Mouse (Mus musculus) layer of hippocampus, adult 11-12 months (tissue): ENCODE results near the gene Mapkbp1.

ENCODE experiments used
- DNase-seq: peaks from one replicate; pipeline ENCODE4 v3.0.0; 2022; ENCODE audit warnings: low spot score

Gene Mapkbp1

GRCm38 (mm10) chr2:120008672-120009071 lies 36.2 kb downstream of the Mapkbp1 start:
- DNase-seq, result no peak

- DNase-seq, result peak; percentile 72
Measured at GRCm38 (mm10) chr2:120011462-120012200, 39.1 kb downstream of the Mapkbp1 start.

GRCm38 (mm10) chr2:120012924-120013323 lies 40.4 kb downstream of the Mapkbp1 start:
- no peak for DNase-seq

- no peak for DNase-seq
Measured at GRCm38 (mm10) chr2:120013831-120014486, 41.5 kb downstream of the Mapkbp1 start.

- DNase-seq, result no peak
Measured at GRCm38 (mm10) chr2:120015882-120016281, 43.4 kb downstream of the Mapkbp1 start.

GRCm38 (mm10) chr2:120017599-120017998 lies 45.1 kb downstream of the Mapkbp1 start:
- DNase-seq, result no peak

GRCm38 (mm10) chr2:120024337-120024736 lies 51.8 kb downstream of the Mapkbp1 start:
- DNase-seq, result no peak

- peak; percentile 88 for DNase-seq
Measured at GRCm38 (mm10) chr2:120026984-120027949, 54.8 kb downstream of the Mapkbp1 start, which contains the start of the genes Jmjd7 and Gm28042. Gene Jmjd7 (plus strand): TSS chr2:120027483. Gene Gm28042 (plus strand): TSS chr2:120027493.

- no peak for DNase-seq
Measured at GRCm38 (mm10) chr2:120027950-120028331, 55.4 kb downstream of the Mapkbp1 start.

- DNase-seq, result no peak
Measured at GRCm38 (mm10) chr2:120030380-120030779, 57.9 kb downstream of the Mapkbp1 start.

GRCm38 (mm10) chr2:120032726-120033467 lies 60.4 kb downstream of the Mapkbp1 start, which contains the start of gene Pla2g4b:
Gene Pla2g4b (plus strand): TSS chr2:120033417.
- DNase-seq, result no peak

- DNase-seq, result no peak
Measured at GRCm38 (mm10) chr2:120033726-120034125, 61.2 kb downstream of the Mapkbp1 start.

- DNase-seq, result no peak
Measured at GRCm38 (mm10) chr2:120037744-120038143, 65.2 kb downstream of the Mapkbp1 start.

- no peak for DNase-seq
Measured at GRCm38 (mm10) chr2:120040991-120041390, 68.5 kb downstream of the Mapkbp1 start.

GRCm38 (mm10) chr2:120044101-120044603 lies 71.7 kb downstream of the Mapkbp1 start:
- DNase-seq, result no peak

GRCm38 (mm10) chr2:120044676-120045075 lies 72.2 kb downstream of the Mapkbp1 start:
- no peak for DNase-seq

GRCm38 (mm10) chr2:120046486-120047310 lies 74.2 kb downstream of the Mapkbp1 start:
- no peak for DNase-seq

- DNase-seq, result no peak
Measured at GRCm38 (mm10) chr2:120048173-120048572, 75.7 kb downstream of the Mapkbp1 start.

- DNase-seq, result no peak
Measured at GRCm38 (mm10) chr2:120049632-120050274, 77.3 kb downstream of the Mapkbp1 start.

GRCm38 (mm10) chr2:120051405-120051804 lies 78.9 kb downstream of the Mapkbp1 start:
- no peak for DNase-seq
